Comparison of ENCODE assay signal across 19 mouse cellular contexts in genomic region chr13:55604606-55605005, GRCm38 (mm10). TPM values are rescaled to one million over a fixed set of nuclear protein-coding genes. Genes with fewer than 3 reads are reported as not detected.
DNase-seq lines count a peak whose midpoint lies in the region; TF ChIP-seq lines count a peak whose summit lies in the region.
"Had no signal": no experiment of that assay in that cellular context is flagged by ENCODE, and none has a peak within 500 bp of the region (broad histone marks: within the 10 kb centered on the region; RNA-seq: fewer than 3 reads in every experiment).

No protein-coding gene starts in this region.

- H3K27me3 ChIP-seq in E14TG2a.4 (ENCODE audit: insufficient read depth, low read length): no peaks in the 10 kb centered on the region
- H3K27me3 ChIP-seq: CH12.LX; embryonic facial prominence, embryonic 13.5 days; embryonic facial prominence, embryonic 15.5 days; forebrain, embryonic 12.5 days had no signal

- peaks cover 50% of the 10 kb centered on the region for H3K36me3 ChIP-seq in E14TG2a.4 (ENCODE audit: insufficient read depth, low read length)

- H3K4me3 ChIP-seq in E14TG2a.4 (replicated peaks; ENCODE audit: low read length): 0 out of 2 replicates have a peak overlapping the region, but pooled peaks have one; percentile 43
- H3K4me3 ChIP-seq: embryonic facial prominence, embryonic 13.5 days; embryonic facial prominence, embryonic 15.5 days; erythroblast, embryonic 14.5 days; forebrain, embryonic 10.5 days; forebrain, embryonic 12.5 days had no signal

- peaks cover 75% of the 10 kb centered on the region for H3K4me1 ChIP-seq in E14TG2a.4 (replicated peaks; ENCODE audit: low read depth, low read length)

- H3K9me3 ChIP-seq in E14TG2a.4 (ENCODE audit: low read length): no peaks in the 10 kb centered on the region
- H3K9me3 ChIP-seq: embryonic facial prominence, embryonic 13.5 days; embryonic facial prominence, embryonic 15.5 days; forebrain, embryonic 10.5 days; forebrain, embryonic 12.5 days had no signal

- DNase-seq in adrenal gland, adult 2 months: peak; percentile 51
- no peak for DNase-seq in adrenal gland, postnatal 4 days (ENCODE audit: low spot score in 2 of 2)
- DNase-seq in adrenal gland, postnatal 14 days: peak; percentile 60
- no peak for DNase-seq in adrenal gland, postnatal 10 days
- DNase-seq: B cell, adult 2 months; cerebellum, adult 11 months; cerebellum, adult 18-20 months; cerebellum, adult 8-10 months; cerebellum, adult 9-11 months; cerebellum, postnatal 14 days; cerebellum, postnatal 36 days; embryo, embryonic 11 days had no signal

- no peak for TF ChIP-seq CTCF in E14TG2a.4 (conservative IDR thresholded peaks at IDR 0.05; ENCODE audit: low read length)

RNA-seq across cellular contexts. Expression of gene B4galt7, which starts 4.9 kb away (rescaled TPM):
- total RNA-seq in adrenal gland, adult 2 months (2021): 10 to 100 TPM; 13.0 to 13.7 TPM
- 20.9 and 22.7 TPM in 2 replicates for polyA plus RNA-seq in adrenal gland, adult 2 months (2012; rRNA removed)
- 10 to 100 TPM; 16.5 to 18.8 TPM for total RNA-seq in adrenal gland, postnatal 4 days (2021)
- 11.6 and 15.4 TPM in 2 replicates for total RNA-seq in adrenal gland, postnatal 14 days (2021)
- 10 to 100 TPM; 11.7 to 14.9 TPM for total RNA-seq in adrenal gland, postnatal 10 days (2021)

RNA-seq across cellular contexts. Expression of gene Caml, which starts 18.2 kb away (rescaled TPM):
- total RNA-seq in adrenal gland, adult 2 months (2021): 10 to 100 TPM; 30.9 to 32.4 TPM
- 12.9 and 13.2 TPM in 2 replicates for polyA plus RNA-seq in adrenal gland, adult 2 months (2012; rRNA removed)
- total RNA-seq in adrenal gland, postnatal 4 days (2021): 10 to 100 TPM; 40.7 to 41.4 TPM
- total RNA-seq in adrenal gland, postnatal 14 days (2021): 25.4 and 27.9 TPM in 2 replicates
- total RNA-seq in adrenal gland, postnatal 10 days (2021): 10 to 100 TPM; 27.4 to 28.4 TPM

RNA-seq across cellular contexts. Expression of gene Ddx46, which starts 30.2 kb away (rescaled TPM):
- 10 to 100 TPM; 33.6 to 40.4 TPM for total RNA-seq in adrenal gland, adult 2 months (2021)
- 6.8 and 9.1 TPM in 2 replicates for polyA plus RNA-seq in adrenal gland, adult 2 months (2012; rRNA removed)
- total RNA-seq in adrenal gland, postnatal 4 days (2021): 10 to 100 TPM; 57.1 to 57.2 TPM
- 35.1 and 41.8 TPM in 2 replicates for total RNA-seq in adrenal gland, postnatal 14 days (2021)
- total RNA-seq in adrenal gland, postnatal 10 days (2021): 10 to 100 TPM; 30.6 to 36.4 TPM

RNA-seq across cellular contexts. Expression of gene Tmed9, which starts 31.1 kb away (rescaled TPM):
- total RNA-seq in adrenal gland, adult 2 months (2021): 100 to 1,000 TPM; 127 to 184 TPM
- 54.9 and 71.9 TPM in 2 replicates for polyA plus RNA-seq in adrenal gland, adult 2 months (2012; rRNA removed)
- total RNA-seq in adrenal gland, postnatal 4 days (2021): 100 to 1,000 TPM; 167 to 169 TPM
- total RNA-seq in adrenal gland, postnatal 14 days (2021): 145 and 156 TPM in 2 replicates
- total RNA-seq in adrenal gland, postnatal 10 days (2021): 100 to 1,000 TPM; 144 to 146 TPM

RNA-seq across cellular contexts. Expression of gene Fam193b, which starts 33.7 kb away (rescaled TPM):
- 10 to 100 TPM; 32.0 to 41.2 TPM for total RNA-seq in adrenal gland, adult 2 months (2021)
- 99.6 and 110 TPM in 2 replicates for polyA plus RNA-seq in adrenal gland, adult 2 months (2012; rRNA removed)
- 10 to 100 TPM; 61.6 to 76.7 TPM for total RNA-seq in adrenal gland, postnatal 4 days (2021)
- 42.5 and 50.2 TPM in 2 replicates for total RNA-seq in adrenal gland, postnatal 14 days (2021)
- total RNA-seq in adrenal gland, postnatal 10 days (2021): 10 to 100 TPM; 32.4 to 52.0 TPM

Comparison
In these comparisons a context has a peak if more than half of its experiments do, and no peak if none do; other contexts are left out.
1. DNase-seq: peak in adrenal gland, adult 2 months (single experiment) and adrenal gland, postnatal 14 days (single experiment); none in adrenal gland, postnatal 4 days (0 of 2) and adrenal gland, postnatal 10 days (single experiment).